Mouse (Mus musculus) mammary gland, adult 2 months (tissue): Measurements from ENCODE around the gene Sec22b. TPM values are rescaled to one million over a fixed set of nuclear protein-coding genes. Genes with fewer than 3 reads are reported as not detected.

Source experiments
- polyA plus RNA-seq: library from polyadenylated mRNA; depleted of rRNA; stranded (reverse); fragments of >200 nt; gene quantifications from 2 replicates; pipeline ENCODE4 v1.2.3, GENCODE M21; 2012; ENCODE audit warnings: low replicate concordance; rRNA removed

Sec22b gene
- 23.9 and 32.7 TPM in 2 replicates for polyA plus RNA-seq

GRCm38 (mm10) chr3:97900516-97901490, at the start of gene Sec22b:
Sec22b (plus strand) TSS chr3:97901190.

GRCm38 (mm10) chr3:97888168-97888901, 12.7 kb upstream of the Sec22b start, which contains the start of gene Pde4dip:
Pde4dip (minus strand) TSS chr3:97888707.

Other genes with a start within 250 kb of the Sec22b start
- 4.4 and 34.8 TPM in 2 replicates for gene Prkab2, start 243.0 kb upstream of the Sec22b start, polyA plus RNA-seq
- not detected in 2 replicates for gene Gm17651, start 226.5 kb upstream of the Sec22b start, polyA plus RNA-seq
- 29.2 and 427 TPM in 2 replicates for gene Pde4dip, start 12.5 kb upstream of the Sec22b start, polyA plus RNA-seq
- gene Notch2, start 112.3 kb downstream of the Sec22b start, polyA plus RNA-seq: 39.9 and 54.6 TPM in 2 replicates